Mouse (Mus musculus): ENCODE measurements around the gene Fam92b. TPM values are rescaled to one million over a fixed set of nuclear protein-coding genes. Genes with fewer than 3 reads are reported as not detected.

Fam92b gene
- total RNA-seq, 4 experiments from 2014 or later = 0.48 to 1.9 (median 0.86) TPM

DNA sequence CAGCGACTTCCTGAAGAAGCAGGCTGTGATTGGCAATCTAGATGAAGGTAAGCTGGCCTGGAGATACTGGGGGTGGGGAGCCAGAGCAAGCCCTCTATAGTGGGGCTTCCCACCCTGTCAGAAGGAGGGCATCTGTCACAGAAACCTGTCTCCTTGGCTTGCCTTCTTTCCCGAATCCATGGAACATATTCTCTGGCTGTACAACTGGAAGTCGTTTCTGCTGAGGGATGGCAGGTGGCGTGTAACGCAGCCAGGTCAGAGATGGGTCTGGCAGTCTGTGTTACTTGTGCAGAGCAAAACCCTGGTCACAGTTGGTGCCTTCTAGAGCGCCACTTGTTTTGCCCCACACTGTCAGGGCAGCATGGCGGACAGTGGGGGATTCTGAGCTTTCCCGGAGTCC lies 16.9 kb downstream of the Fam92b start:
- DNase-seq (ENCODE audit: low spot score in 2 of 2) = no peak

DNA sequence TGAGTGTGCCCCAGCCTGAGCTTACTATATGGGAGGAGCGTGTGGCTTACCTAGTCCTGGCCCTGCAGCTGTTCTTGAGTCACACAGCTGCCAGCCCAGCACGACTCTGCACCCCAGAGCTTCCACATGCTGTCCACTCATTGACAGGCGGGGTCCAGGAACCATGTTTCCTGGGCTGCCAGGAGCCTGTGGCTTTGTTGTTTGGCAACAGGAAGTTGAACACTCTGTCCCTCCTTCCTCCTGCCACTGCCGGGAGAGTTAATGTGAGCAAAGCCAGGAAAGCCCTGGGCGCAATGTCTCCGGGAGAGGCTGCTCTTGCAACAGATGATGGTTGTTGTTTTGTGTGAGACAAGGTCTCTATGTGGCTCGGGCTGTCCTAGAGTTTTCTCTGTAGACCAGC lies 24.6 kb downstream of the Fam92b start:
- DNase-seq (ENCODE audit: low spot score in 2 of 2) = no peak

DNA sequence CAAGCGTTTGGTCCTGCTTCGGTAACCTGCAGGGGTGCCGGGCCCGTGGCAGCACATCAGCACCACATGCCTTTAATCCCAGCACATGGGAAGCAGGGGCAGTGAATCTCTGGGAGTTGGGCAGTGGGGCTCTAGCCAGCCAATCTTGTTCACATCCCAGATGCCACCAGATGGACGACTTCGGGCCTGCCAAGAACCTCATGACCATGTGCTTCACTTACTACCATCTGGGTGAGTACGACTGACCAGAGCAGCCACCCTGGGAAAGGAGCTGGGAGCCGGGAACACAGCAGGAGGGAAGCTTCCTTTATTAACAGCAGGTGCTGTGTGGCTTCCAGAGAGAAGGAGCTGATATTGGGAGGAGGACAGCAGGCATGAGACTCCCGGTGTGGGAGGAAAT lies 26.1 kb downstream of the Fam92b start:
- DNase-seq (ENCODE audit: low spot score in 2 of 2) = no peak

DNA sequence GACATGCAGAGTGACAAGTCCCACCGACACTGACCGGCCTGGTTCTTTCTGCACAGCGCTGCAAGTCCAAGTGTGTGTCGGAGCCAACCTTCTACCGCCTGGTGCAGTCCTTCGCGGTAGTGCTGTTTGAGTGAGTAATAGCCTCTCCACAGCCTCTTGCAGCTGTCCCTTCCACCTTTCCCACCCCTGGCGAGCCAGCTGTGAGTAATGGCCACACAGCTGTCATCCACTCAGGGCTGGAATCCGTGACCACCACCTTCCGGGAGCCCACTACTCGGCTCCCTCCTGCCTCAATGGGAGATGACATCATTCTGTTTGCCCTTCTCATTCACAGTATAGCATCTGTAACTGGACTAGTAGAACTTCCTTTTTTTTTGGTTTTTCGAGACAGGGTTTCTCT lies 27.2 kb downstream of the Fam92b start:
- DNase-seq (ENCODE audit: low spot score in 2 of 2) = no peak

DNA sequence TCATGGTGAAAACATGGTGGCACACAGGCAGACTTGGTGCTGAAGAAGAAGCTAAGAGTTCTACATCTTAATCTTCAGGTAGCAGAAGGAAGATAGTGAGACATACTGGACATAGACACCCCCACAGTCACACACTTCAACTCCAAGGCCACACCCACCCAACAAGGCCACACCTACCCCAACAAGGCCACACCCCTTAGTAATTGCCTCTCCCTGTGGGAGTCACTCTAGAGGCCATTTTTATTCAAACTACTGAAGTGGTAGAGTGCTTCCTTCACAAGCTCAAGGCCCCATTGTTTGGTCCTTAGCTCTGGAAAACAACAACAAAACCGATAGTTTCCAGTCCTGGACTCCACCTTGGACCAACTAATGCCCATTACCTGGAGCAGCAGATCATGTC lies 31.2 kb downstream of the Fam92b start:
- no peak for DNase-seq (ENCODE audit: low spot score in 2 of 2)

DNA sequence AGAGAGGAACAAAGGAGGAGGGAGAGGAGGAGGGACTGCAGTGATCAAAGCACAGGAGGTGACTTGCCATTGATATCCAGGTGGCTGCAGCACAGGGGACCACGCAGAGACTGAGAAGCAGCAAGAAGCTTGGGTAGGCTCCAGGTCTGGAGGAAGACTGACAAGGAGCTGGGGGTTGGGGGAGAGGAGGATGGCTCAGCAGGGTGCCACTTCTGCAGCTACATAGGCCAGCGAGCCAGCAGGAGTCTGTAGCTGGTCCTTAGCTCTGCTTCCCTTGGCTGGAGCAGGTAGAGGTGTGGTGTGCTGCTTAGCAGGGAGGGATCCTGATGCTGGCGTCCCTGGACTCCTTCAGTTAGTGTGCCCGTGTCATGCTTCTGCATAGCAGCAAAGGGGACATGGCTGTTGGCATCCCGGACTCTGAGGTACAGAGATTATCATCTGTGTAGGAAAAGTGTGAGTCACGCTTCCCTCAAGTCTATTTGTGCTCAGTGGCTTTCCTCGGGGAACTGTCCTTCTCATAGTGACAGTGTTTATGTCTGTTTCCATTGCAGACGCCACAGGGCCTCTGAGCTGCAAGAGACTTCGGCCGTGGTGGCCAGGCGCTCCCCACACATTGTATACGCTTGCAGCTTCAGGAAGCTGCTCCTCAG lies 32.5 kb downstream of the Fam92b start:
- peak; percentile 42 to 75 for DNase-seq (ENCODE audit: low spot score in 2 of 2)

DNA sequence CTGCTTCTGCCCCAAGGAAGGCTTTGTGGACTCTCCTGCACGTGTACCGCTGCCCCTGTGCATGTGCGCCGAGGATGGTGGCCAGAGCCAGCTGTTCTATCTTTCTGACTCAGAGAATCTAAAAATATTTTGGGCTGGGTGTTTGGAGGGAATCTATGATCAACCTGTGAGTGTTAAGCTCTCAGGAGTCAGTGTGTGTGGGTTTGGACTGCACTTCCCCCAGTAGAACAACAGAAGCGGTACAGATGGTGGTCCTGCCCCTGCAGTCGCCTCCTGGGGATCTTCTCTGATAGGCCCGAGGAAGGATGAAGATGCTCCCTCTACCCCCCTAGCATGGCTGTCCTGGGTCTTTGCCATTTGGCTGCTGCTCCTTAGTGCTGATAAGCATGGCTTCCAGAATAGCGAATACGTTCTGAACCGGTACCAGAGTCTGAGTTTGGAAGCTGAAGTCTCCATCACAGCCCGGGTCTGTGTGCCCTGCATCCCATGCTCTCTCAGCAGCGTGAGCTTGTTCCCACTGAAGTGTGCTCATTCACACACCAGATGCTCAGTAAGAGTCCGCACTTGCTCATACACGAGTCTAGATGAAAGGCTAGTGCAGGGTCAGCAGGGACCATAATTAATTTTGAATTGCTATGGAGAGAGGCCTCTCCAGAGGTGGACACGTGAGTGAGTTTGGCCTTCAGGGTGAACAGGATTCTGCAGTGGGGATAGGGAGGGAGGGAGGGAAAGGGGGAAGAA lies 33.2 kb downstream of the Fam92b start:
- peak in 1 of 2 experiments; percentile 80 for DNase-seq (ENCODE audit: low spot score in 2 of 2)

DNA sequence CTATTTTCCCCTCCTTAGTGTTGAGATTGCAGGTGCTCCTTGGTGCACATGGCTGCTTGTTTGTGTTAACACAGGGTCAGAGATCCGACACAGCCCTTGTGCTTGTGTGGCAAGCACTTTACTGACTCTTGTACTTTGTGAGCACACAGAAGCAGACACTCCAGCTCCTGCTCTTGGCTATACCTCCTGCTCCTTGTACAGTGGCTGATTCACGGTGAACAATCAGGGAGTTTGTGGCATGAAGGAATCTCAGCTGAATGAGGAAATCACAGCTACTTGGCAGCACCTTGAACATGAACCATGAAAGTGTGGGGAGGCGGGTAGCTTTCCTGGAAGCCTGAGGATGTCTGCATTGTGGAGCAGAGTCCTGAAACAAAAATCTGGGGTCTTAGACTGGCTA lies 36.5 kb downstream of the Fam92b start:
- DNase-seq (ENCODE audit: low spot score in 2 of 2) = no peak

DNA sequence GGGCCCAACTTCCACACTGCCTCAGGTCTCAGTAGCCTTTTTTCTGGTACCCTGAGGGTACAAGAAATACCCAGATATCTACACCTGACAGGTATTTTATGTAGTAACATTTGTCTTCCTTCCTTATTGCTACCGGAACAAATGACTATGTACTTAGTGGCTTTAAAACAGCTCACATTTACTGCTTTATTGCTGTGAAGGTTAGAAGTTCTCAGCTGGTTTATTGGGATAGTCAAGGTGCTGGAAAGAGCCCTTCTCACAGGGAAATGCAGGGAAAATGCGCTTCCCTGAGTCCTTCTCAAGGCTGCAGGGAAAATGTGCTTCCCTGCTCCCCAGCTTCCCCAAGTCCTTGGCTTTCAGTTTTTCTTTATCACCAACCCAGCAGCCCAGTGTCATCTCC lies 38.3 kb downstream of the Fam92b start:
- DNase-seq (ENCODE audit: low spot score in 2 of 2) = no peak

DNA sequence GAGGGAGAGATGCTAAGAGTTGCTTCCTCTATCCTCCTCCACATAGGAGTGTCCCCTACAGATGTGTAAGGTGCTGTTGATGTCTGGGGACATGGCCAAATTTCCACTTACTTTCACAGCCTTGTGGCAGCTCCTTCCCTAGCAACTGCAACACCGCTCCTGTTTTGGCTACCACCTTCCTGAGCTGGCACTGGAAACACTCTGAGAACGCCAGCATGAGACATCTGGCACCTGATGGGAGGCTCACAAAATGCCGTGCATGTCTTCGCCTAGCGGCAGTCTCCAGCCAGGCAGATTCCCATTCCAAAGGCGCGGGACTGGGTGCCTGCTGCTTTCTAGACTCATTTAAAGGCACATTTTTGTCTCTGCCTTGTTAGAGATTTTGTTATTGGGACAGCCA lies 40.6 kb downstream of the Fam92b start:
- DNase-seq (ENCODE audit: low spot score in 2 of 2) = peak; percentile 45 to 90

DNA sequence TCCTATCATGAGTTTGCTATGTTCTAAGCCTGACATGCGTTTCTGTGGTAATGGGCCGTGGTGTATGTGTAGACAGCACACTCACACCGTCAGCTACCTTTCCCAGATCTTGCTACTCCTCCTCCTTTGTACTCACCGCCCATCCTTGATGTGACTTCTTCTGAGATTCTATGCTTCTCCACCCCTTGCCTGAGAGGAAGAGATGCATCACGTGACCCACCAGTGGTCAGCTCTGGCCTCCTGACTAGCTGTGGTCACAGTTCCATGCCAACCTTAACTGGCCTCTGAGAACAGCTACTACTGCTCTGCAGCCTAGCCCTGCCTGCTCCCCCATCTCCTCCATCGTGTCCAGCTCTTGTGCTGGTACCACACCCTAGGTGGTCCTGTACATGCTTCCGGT lies 41.6 kb downstream of the Fam92b start:
- no peak for DNase-seq (ENCODE audit: low spot score in 2 of 2)

DNA sequence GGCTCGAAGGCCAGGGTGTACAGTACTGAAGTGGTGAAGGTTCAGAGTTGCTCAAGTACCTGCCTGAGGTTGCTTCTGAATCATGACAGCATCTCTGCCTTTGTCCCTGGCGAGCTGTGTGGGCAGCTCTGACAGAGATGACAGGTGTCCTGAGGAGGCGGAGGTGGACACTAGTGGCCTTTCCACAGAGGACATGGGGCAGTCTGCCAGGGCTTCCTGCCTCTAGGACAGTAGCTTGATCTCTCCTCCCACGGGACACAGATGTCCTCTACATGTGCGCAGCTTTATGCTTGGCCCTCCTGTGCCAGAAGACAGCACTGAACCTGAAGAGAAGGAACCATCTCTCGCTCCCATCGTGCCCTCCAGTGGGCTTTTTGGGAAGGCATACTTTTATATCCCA lies 44.1 kb downstream of the Fam92b start:
- DNase-seq (ENCODE audit: low spot score in 2 of 2) = no peak

DNA sequence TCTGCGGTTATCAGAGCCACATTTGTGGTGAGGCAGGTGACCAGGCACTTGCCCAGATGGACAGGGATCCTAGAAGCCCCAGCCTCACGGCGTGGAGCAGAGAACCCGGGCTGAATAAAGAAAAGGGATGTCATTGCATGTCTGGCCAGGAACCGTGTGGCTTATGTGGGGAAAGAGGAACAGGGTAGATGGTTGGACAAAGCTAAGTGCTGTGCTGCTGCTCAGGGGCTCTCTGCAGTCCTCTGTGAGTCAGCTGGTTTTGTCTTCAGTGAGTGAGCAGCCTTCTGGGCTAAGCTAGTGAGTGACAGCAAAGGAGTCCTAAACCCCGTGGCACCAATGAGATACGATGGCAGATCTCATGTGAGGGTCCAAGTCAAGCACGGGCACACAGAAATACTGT lies 46.1 kb downstream of the Fam92b start:
- no peak for DNase-seq (ENCODE audit: low spot score in 2 of 2)

DNA sequence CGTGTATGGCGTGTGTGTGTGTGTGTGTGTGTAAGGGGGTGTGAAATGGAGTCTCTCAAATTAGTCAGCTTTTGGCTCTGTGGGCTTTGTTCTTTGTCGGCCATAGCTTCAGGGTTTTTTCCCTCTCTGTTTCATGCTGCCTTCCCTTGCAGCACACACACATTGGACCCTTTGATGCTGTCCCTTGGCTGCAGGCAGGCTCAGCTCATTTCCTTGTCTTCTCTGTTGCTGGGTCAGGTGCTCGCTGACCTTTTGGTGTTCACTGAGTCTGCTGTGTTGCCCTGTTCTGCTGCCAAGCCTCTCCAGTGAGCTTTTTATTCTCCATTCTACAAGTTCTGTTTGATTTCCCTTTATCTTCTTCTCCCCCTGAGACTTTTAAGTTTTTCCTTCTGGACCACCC lies 47.7 kb downstream of the Fam92b start:
- no peak for DNase-seq (ENCODE audit: low spot score in 2 of 2)

DNA sequence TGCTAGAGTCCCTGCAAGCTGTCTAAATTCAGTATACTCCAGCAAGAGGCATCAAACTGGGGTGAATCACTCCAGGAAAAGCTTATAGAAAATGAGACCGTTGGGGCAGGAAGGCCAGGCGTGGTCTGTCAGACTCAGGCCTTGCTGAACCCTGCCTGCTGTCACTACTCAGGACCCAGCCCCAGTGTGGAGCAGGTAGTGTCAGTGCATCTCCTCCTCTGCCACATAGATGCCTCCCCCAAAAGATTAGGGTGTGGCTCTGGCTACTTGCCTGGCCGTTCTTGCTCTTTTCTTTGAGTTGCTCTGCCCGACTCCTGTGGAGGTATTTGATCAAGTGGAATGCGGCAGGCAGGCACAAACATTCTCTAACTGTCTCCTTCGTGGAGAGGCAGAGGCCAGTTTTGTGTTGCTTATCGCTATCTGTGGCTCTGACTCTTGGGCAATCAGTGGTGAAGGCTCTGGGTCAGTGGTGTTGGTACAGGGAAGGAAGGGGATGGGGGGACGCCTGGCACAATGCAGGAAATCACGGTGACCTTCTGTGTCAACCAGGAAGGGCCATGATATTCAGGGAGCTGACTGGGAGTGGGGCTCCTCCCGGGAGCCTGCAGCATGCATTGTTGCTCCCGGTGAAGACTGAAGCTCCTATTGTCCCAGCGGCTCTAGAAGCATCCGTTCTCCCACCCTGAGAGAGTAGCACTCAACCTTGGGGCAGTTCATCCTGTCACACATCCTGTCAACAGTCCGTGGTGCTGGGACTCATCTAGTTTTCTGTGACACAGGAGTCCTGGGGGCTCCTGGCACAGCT lies 50.7 kb downstream of the Fam92b start:
- no peak for DNase-seq (ENCODE audit: low spot score in 2 of 2)

DNA sequence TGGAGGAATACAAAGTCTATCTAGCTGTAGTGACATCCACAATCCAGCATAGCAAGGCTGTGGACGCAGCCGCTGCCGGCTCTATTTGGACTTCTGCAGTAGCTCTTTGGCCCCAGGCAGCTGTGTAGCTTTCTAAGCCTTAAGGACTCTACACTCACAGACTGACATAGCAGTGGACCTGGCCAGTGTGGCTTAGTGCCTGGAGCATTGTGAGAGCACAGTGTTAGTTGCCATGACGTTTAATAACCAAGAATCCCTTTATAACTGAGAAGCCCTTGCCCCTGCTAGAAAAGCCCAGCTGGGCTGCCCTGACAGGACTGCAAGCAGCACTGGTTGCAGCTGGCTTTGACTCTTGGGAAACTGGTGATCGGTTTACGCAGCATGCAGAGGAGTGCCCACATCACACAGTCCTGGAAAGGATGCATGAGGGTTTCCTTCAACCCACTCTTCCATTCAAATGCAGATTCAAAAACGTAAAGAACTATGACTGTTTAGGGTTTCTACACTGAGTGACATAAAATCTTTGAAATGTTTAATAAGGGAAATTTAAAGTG lies 52.4 kb downstream of the Fam92b start:
- no peak for DNase-seq (ENCODE audit: low spot score in 2 of 2)

DNA sequence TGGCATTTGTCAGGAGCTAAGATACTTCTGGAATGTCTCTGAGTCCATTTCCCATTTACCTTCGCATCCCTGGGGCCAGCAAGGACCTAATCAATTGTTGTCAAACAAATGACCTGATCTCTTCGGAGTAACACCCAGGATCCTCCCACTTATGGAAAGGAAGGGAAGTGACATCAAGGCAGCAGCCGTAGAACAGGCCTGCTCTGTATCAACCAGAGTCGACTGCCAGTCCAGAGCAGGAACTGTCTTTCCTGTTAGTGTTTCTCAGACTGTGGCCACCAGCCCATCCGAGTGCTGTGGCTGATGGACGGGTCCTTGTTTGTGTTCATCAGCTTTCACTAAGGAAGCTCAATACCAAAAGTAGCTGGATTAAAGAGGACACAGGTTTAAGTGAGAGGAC lies 53.0 kb downstream of the Fam92b start:
- DNase-seq (ENCODE audit: low spot score in 2 of 2) = no peak

DNA sequence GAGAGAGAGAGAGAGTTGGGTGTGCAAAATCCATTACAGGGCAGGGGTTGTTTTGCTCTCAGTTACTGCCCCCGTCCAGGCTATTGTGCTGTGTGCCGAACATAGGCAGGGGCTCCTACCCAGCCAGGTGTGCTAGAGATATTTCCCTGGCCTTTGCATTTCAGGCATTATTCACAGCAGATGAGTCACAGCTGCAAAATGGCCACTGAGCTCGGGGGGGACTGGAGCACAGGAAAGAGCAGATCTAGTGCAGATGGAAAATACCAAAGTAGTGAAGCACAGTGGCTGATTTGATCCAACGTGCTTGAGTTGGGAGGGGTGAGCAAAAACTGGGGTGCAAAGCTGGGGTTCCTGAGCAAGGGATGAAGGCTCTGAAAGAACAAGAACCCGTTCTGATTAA lies 56.3 kb downstream of the Fam92b start:
- no peak for DNase-seq (ENCODE audit: low spot score in 2 of 2)

DNA sequence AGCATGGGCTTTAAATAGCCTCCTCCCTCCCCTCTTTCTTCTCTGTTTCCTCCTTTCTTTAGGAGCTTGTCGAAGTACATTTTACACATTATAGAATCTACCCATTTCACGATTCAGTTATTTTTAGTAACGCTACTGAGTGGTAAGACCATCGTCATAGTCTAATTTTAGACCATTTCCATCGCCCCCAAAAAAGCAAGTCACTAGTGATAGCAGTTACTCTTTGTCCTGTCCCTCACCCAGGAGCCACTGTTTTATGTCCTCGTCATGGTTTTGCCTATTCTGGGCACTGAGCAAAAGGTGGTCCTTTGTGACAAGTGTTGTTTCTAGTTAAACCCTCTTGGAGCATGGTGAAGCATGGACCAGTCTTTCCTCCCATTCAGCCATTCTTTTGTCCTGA lies 57.3 kb downstream of the Fam92b start:
- no peak for DNase-seq (ENCODE audit: low spot score in 2 of 2)

DNA sequence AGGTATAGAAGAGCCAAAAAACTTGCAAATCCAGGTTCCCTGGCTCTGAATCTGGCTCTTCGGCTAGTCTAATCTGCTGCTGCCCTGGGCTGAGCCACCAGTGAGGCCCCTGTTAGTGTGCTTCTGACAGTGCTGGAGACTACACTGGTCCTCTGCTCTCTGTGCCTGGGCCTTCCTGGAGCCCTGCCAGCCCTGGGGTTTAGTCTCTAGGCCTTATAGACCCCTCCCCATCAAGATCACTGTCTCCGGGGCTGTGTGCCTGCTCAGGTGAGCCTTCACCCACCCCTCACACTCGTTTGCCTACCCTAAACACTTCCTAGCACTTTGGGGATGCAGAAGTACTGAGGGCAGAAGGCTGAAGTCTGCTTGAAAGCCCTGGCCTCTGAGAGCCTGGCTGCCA lies 57.8 kb downstream of the Fam92b start:
- DNase-seq (ENCODE audit: low spot score in 2 of 2) = no peak

DNA sequence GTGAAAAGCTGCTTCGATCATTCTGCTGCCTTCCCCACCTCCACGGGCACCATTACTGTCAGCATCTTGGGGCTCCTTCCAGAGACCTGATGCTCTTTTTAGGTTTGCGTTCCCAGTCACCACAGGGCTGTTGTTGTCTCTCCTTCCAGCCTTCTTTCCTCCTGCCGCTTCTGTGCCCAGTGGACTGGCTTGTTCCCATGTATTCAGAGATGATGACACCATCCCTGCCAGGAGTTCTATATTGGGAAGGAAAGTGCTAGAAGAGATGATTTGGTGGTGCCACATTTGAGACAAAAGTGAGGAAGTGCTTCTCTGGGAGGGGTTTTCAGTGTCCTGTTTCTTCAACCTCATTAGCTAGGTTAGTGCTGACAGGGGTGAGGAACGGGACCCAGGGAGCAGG lies 58.4 kb downstream of the Fam92b start:
- no peak for DNase-seq (ENCODE audit: low spot score in 2 of 2)

DNA sequence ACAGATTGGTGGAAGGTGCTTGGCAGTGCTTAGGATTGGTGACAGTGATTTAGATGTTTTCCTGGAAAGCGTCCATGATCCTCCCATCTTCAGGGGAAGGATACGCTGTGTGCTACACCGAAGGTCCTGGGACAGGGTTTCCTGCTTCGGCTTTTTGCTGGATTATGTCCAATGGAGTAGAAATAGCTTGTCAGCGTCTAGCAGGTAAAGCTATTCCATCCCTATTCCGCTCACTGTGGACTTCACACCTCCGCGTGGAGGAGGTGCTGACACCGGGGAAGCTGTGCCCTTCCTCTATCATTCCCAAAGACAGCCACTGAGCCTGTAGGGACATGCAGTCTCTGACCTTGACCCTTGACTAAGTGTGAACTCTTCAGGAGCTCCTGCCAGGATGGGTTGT lies 59.1 kb downstream of the Fam92b start:
- DNase-seq (ENCODE audit: low spot score in 2 of 2) = no peak
